Mouse (Mus musculus) intestine, postnatal 0 days (tissue): Measurements from ENCODE around the gene Epb41l2. TPM values are rescaled to one million over a fixed set of nuclear protein-coding genes. Genes with fewer than 3 reads are reported as not detected.

Source experiments
- ATAC-seq: fragments of 200-750 bp; cut with Nextera tagmentation; 2 replicates; pipeline ENCODE4 v1.8.0; 2017; ENCODE audit warnings: mild to moderate bottlenecking, moderate TSS enrichment, moderate library complexity
- H3K27ac ChIP-seq: fragments of 300-500 bp; sonication (generic); 2 replicates; pipeline ENCODE4 v1.5.1; 2014; ENCODE audit warnings: mild to moderate bottlenecking, low read depth, low read length, moderate library complexity
- H3K27me3 ChIP-seq: fragments of 300-500 bp; sonication (generic); replicated peaks from 2 replicates; pipeline ENCODE4 v1.6.1; 2014; ENCODE audit warnings: low read length, mixed read lengths; ENCODE audit not compliant: control insufficient read depth, insufficient read depth
- H3K36me3 ChIP-seq: fragments of 300-500 bp; sonication (generic); 2 replicates; pipeline ENCODE4 v1.6.1; 2014; ENCODE audit warnings: mild to moderate bottlenecking, moderate library complexity; ENCODE audit not compliant: control insufficient read depth, insufficient read depth
- H3K4me1 ChIP-seq: fragments of 300-500 bp; sonication (generic); replicated peaks from 2 replicates; pipeline ENCODE4 v1.6.1; 2014; ENCODE audit warnings: antibody characterized with exemption, low read length, mixed read lengths; ENCODE audit not compliant: control insufficient read depth, insufficient read depth
- H3K4me2 ChIP-seq: fragments of 300-500 bp; sonication (generic); replicated peaks from 2 replicates; pipeline ENCODE4 v1.6.1; 2014; ENCODE audit warnings: low read depth, mild to moderate bottlenecking, moderate library complexity
- H3K4me3 ChIP-seq: fragments of 300-500 bp; sonication (generic); 2 replicates; pipeline ENCODE4 v1.5.1; 2014; ENCODE audit warnings: low read depth, low read length
- H3K9ac ChIP-seq: fragments of 300-500 bp; sonication (generic); 2 replicates; pipeline ENCODE4 v1.6.1; 2014; ENCODE audit warnings: mild to moderate bottlenecking, low read depth, low read length
- H3K9me3 ChIP-seq: fragments of 300-500 bp; sonication (generic); 2 replicates; pipeline ENCODE4 v1.6.1; 2016; ENCODE audit warnings: mixed run types; ENCODE audit not compliant: control insufficient read depth
- CTCF ChIP-seq: sonication (generic); IDR thresholded peaks from 2 replicates; pipeline ENCODE4 v1.5.1; 2016; ENCODE audit warnings: low read depth, mild to moderate bottlenecking, control low read depth, antibody characterized with exemption, moderate library complexity
- WGBS: fragments of 180-500 bp; shearing (Covaris S2); extraction: QIAGEN DNeasy Blood & Tissue Kit; methylation state at CpG from one replicate; pipeline ENCODE4 v1.1.7; 2014; 5-methylcytosine and 5-hydroxymethylcytosine counted together
- polyA plus RNA-seq: library from polyadenylated mRNA; unstranded; fragments of >200 nt; fragmentation: Nextera tagmentation; extraction: Ambion mirVana; gene quantifications from 2 replicates; pipeline ENCODE4 v1.2.1, GENCODE M21; 2015

Epb41l2 gene
- polyA plus RNA-seq, 1 experiment from 2014 or later, result 13.8 TPM

DNA sequence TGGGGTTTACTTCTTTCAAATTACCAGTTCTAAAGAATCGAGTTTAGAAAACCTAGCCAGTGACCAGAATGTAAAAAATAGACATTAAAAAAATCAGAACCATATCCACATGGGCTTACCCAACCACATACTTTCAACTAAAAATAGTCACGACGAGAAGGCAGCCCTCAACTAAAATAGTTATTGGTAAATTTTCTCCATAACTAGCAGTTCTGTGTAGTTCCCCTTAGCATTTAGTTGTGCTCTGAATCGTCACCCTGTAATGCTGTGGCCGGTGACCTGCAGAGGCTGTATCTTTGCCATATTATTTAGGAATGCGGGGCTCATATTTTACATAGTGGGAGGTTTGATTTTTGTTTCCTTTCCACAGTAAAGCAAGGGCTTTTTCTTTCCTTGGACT, 2.6 kb downstream of the Epb41l2 start:
- no peaks in the 10 kb centered on the region for H3K9me3 ChIP-seq
- no peaks in the 10 kb centered on the region for H3K36me3 ChIP-seq
- H3K9ac ChIP-seq, result no peak overlapping the region
- 0 out of 2 replicates have a peak, but pooled peaks cover 3% of the 10 kb centered on the region for H3K4me1 ChIP-seq
- no peak for TF ChIP-seq CTCF
- H3K27ac ChIP-seq, result no peak overlapping the region
- H3K4me3 ChIP-seq, result no peak overlapping the region
- 0 out of 2 replicates have a peak overlapping the region, but pooled peaks have one; percentile 10 for H3K4me2 ChIP-seq
- 62% methylated on average over 6 of the region's 6 CpGs for WGBS
- ATAC-seq, result no peak
- no peaks in the 10 kb centered on the region for H3K27me3 ChIP-seq

DNA sequence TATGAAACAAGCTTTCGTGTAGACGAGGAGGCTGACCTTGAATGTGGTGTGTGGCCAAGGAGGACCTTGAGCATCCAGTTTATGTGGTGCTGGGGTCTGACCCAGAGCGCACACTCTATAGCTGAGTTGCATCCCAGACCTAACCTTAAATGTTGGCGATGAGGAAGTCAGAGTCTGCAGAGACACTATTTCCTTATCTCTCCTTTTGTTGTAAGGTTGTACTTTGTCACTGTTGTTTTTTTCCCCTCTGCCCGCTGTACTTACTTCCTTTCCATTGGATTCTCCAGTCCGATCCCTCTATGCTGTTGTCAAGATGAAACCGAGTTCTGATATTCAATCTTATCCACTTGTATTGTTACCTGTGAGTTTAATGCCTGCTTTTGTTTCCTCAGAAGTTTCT, 5.6 kb downstream of the Epb41l2 start:
- Histone ChIP-seq H3K27ac (no peak overlapping the region), H3K4me3 (no peak overlapping the region), H3K9me3 (no peaks in the 10 kb centered on the region), H3K4me1 (0 out of 2 replicates have a peak, but pooled peaks cover 3% of the 10 kb centered on the region), H3K27me3 (no peaks in the 10 kb centered on the region), H3K9ac (no peak overlapping the region), H3K36me3 (no peaks in the 10 kb centered on the region), H3K4me2 (0 out of 2 replicates have a peak overlapping the region, but pooled peaks have one; percentile 0)
- ATAC-seq, result peak; percentile 36; the same call in 1 of the 2 replicates
- 59% methylated on average over 7 of the region's 7 CpGs for WGBS
- no peak for TF ChIP-seq CTCF

DNA sequence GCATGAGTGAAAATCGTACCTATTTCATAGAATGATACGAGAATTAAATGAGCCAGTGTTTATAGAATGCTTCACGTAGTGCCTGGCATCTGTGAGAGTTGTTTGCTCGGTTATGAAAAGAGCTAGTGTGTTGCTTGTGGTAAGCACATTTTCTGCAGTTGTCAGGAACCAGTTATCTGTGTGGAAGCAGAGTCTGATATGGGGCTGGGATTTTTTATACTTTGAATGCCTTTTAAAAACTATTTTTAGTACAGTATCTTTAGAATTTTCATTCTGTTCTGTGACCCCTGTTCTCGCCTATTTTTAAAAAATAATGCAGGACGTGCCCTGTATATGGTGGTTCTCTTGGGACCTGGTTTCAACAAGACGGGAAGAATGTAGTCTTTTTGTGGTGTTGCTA, 6.1 kb downstream of the Epb41l2 start:
- 82% methylated on average over 7 of the region's 7 CpGs for WGBS
- 0 out of 2 replicates have a peak, but pooled peaks cover 3% of the 10 kb centered on the region for H3K4me1 ChIP-seq
- no peaks in the 10 kb centered on the region for H3K27me3 ChIP-seq
- H3K9me3 ChIP-seq, result no peaks in the 10 kb centered on the region
- TF ChIP-seq CTCF, result no peak
- ATAC-seq, result no peak
- H3K4me3 ChIP-seq, result no peak overlapping the region
- no peak overlapping the region for H3K27ac ChIP-seq
- no peaks in the 10 kb centered on the region for H3K36me3 ChIP-seq
- H3K9ac ChIP-seq, result no peak overlapping the region
- H3K4me2 ChIP-seq, result no peak overlapping the region

DNA sequence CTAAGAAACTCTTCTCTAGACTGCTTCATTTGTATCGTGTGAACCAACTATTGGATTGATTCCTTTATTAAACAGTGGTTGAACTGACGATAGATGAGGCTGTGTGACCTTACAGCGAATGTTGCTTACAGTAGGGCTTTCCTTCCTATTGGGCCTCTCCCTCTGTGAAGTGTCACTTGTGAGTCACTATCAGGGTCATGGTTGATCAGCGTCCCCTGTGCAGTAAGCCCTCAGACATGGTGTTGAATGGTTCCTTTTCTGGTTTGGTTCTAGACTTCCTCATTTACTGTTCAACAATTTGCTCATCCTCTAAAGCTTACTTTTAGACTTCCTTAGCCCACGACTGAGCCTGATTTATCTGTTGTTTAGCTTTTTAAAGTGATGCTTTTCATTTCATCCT, 7.1 kb downstream of the Epb41l2 start:
- Histone ChIP-seq H3K9ac (no peak overlapping the region), H3K9me3 (no peaks in the 10 kb centered on the region), H3K4me3 (no peak overlapping the region), H3K4me1 (0 out of 2 replicates have a peak, but pooled peaks cover 3% of the 10 kb centered on the region), H3K27me3 (no peaks in the 10 kb centered on the region), H3K27ac (no peak overlapping the region), H3K4me2 (no peak overlapping the region), H3K36me3 (no peaks in the 10 kb centered on the region)
- TF ChIP-seq CTCF, result no peak
- no peak for ATAC-seq
- WGBS, result 65% methylated on average over 5 of the region's 5 CpGs

DNA sequence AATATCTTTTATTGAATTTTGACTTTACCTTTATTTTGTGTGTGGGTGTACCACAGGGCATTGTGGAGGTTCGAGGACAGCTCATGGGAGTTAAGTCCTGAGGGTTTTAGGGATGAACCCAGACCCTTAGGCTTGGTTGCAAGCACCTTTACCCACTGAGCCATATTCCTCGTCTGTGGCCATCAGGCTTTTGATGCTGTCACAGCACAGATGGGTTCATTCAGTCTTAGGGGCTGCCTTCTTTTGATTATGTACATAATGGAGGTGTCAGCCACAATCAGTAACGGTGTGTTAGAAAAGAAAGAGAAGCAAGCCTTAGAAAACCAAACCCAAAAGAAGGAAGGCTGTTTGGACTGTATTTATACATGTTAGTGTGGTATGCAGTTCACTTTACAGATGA, 9.3 kb downstream of the Epb41l2 start:
- TF ChIP-seq CTCF, result no peak
- no peak overlapping the region for H3K4me2 ChIP-seq
- no peak overlapping the region for H3K27ac ChIP-seq
- no peaks in the 10 kb centered on the region for H3K9me3 ChIP-seq
- H3K4me3 ChIP-seq, result no peak overlapping the region
- no peak for ATAC-seq
- H3K36me3 ChIP-seq, result no peaks in the 10 kb centered on the region
- H3K9ac ChIP-seq, result no peak overlapping the region
- no peaks in the 10 kb centered on the region for H3K27me3 ChIP-seq
- peaks cover 4% of the 10 kb centered on the region; the same call in 1 of the 2 replicates for H3K4me1 ChIP-seq
- WGBS, result 88% methylated on average over 3 of the region's 3 CpGs

DNA sequence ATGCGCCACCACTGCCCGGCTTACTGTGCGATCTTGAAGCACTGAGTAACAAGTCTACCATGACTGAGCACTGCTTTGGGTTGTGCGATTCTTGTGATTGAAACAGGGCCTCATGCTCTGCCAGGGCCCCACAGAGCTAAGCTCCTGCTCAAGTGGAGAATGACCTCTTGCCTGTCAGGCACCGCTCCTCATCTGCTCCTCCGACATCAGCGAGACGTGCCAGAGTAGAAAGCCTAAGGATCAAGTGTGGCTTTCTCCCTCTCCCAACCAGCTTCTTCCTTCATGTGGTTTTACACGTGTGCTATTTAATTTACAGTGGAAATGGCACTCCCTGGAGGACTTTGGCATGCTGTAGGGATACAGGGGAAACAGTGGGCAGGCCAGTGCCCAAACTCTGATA, 10.1 kb downstream of the Epb41l2 start:
- ATAC-seq, result no peak
- no peak for TF ChIP-seq CTCF
- peaks cover 4% of the 10 kb centered on the region; the same call in 1 of the 2 replicates for H3K4me1 ChIP-seq
- 75% methylated on average over 9 of the region's 9 CpGs for WGBS
- H3K36me3 ChIP-seq, result no peaks in the 10 kb centered on the region
- no peak overlapping the region for H3K4me2 ChIP-seq
- H3K27me3 ChIP-seq, result no peaks in the 10 kb centered on the region
- H3K4me3 ChIP-seq, result no peak overlapping the region
- no peak overlapping the region for H3K27ac ChIP-seq
- H3K9me3 ChIP-seq, result no peaks in the 10 kb centered on the region
- no peak overlapping the region for H3K9ac ChIP-seq

DNA sequence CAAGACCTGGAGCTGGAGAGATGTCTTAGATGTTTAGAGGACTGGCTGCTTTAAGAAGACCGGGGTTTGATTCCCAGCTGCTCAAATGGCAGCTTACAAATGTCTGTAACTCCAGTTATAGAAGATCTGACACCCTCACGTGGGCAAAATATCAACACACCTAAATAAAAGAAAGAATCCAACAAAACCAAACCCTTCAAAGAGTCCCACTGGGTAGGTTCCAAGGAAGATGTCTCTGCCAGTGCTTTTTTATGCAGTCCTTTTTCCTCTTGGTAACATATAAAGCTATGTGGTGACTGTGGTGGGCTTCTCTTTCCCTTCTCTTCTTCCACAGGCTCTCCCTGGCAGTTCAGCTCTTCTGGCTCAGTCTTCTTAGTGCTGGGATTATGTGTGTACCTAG, 11.7 kb downstream of the Epb41l2 start:
- 61% methylated on average over 2 of the region's 2 CpGs for WGBS
- no peaks in the 10 kb centered on the region for H3K27me3 ChIP-seq
- no peak for ATAC-seq
- no peaks in the 10 kb centered on the region for H3K36me3 ChIP-seq
- H3K4me3 ChIP-seq, result no peak overlapping the region
- no peak for TF ChIP-seq CTCF
- H3K9ac ChIP-seq, result no peak overlapping the region
- no peak overlapping the region for H3K4me2 ChIP-seq
- peaks cover 4% of the 10 kb centered on the region; the same call in 1 of the 2 replicates for H3K4me1 ChIP-seq
- no peak overlapping the region for H3K27ac ChIP-seq
- H3K9me3 ChIP-seq, result no peaks in the 10 kb centered on the region
